Comparison of ENCODE assay signal across 26 mouse cellular contexts in the genomic region with DNA sequence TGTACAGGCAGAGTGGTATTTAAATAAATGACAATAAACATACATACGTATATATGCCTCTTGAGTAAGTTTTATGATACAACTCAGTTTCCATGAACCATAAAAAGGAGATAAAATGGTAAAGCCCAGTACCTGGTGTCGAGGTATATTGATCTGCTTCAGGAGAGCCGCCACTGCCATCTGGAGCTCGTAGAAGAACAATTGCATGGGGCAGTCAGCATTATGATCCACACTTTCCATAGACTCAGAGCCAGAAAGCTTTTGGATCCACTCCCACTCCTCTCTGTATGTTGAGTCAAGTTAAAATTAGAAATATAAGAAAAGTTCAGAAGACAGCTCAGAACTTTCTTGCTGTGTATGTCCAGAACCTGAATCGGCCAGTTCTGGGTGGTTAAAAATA.
"Had no signal": no experiment of that assay in that cellular context is flagged by ENCODE, and none has a peak within 500 bp of the region (broad histone marks: within the 10 kb centered on the region; RNA-seq: fewer than 3 reads in every experiment).

No protein-coding gene starts in this region.

- H3K4me2 ChIP-seq: heart, embryonic 11.5 days; heart, embryonic 13.5 days; heart, embryonic 15.5 days; hindbrain, embryonic 12.5 days; hindbrain, embryonic 14.5 days; intestine, embryonic 15.5 days; liver, embryonic 11.5 days; liver, embryonic 13.5 days; liver, embryonic 15.5 days had no signal

- DNase-seq: gastrocnemius, adult 2 months; gastrocnemius, postnatal 10 days; gastrocnemius, postnatal 25 days; heart, adult 2 months; heart, postnatal 4 days; kidney, adult 18-20 months; kidney, adult 8-10 months; kidney, postnatal 10 days; kidney, postnatal 25 days; kidney, postnatal 4 days; liver; liver, embryonic 13.5 days had no signal

- H3K4me1 ChIP-seq: hindbrain, embryonic 10.5 days; intestine, embryonic 15.5 days; liver, embryonic 13.5 days; liver, embryonic 15.5 days had no signal

- H3K27ac ChIP-seq: gastrocnemius, adult 2 months; heart, adult 2 months; heart, embryonic 13.5 days; heart, embryonic 15.5 days; hindbrain, embryonic 10.5 days; hindbrain, embryonic 12.5 days; hindbrain, embryonic 14.5 days; intestine, embryonic 15.5 days; layer of hippocampus, adult 2 months; left cerebral cortex, adult 2 months; liver, embryonic 13.5 days; liver, embryonic 15.5 days had no signal

- ATAC-seq: hindbrain, embryonic 16.5 days; inflammation-experienced regulatory T-cells, adult 6 months; intestine, embryonic 15.5 days; intestine, postnatal 0 days had no signal

- H3K9ac ChIP-seq: heart, embryonic 13.5 days; heart, embryonic 15.5 days; hindbrain, embryonic 12.5 days; hindbrain, embryonic 14.5 days; intestine, embryonic 15.5 days; liver, embryonic 13.5 days; liver, embryonic 15.5 days had no signal

- H3K4me3 ChIP-seq: gastrocnemius, adult 2 months; heart, adult 2 months; heart, embryonic 13.5 days; heart, embryonic 15.5 days; hindbrain, embryonic 10.5 days; hindbrain, embryonic 12.5 days; intestine, embryonic 15.5 days; layer of hippocampus, adult 2 months; left cerebral cortex, adult 2 months; liver, embryonic 13.5 days; liver, embryonic 15.5 days had no signal

- H3K36me3 ChIP-seq: heart, embryonic 13.5 days; heart, embryonic 15.5 days; hindbrain, embryonic 10.5 days; hindbrain, embryonic 12.5 days; intestine, embryonic 15.5 days; liver, embryonic 13.5 days; liver, embryonic 15.5 days had no signal

- H3K27me3 ChIP-seq: heart, embryonic 13.5 days; heart, embryonic 15.5 days; hindbrain, embryonic 12.5 days; intestine, embryonic 15.5 days; liver, embryonic 13.5 days; liver, embryonic 15.5 days had no signal

- H3K9me3 ChIP-seq: heart, embryonic 13.5 days; heart, embryonic 15.5 days; hindbrain, embryonic 10.5 days; hindbrain, embryonic 12.5 days; intestine, embryonic 15.5 days; liver, embryonic 13.5 days; liver, embryonic 15.5 days had no signal
